Mouse (Mus musculus) spleen, adult 18-20 months (tissue): Measurements from ENCODE around the gene Gm9918.

ENCODE experiments used
- DNase-seq, 2 experiments: peaks; one replicate each; pipeline ENCODE4 v3.0.0; 2022; ENCODE audit warnings: mixed read lengths in 2 of 2

Gene Gm9918

DNA sequence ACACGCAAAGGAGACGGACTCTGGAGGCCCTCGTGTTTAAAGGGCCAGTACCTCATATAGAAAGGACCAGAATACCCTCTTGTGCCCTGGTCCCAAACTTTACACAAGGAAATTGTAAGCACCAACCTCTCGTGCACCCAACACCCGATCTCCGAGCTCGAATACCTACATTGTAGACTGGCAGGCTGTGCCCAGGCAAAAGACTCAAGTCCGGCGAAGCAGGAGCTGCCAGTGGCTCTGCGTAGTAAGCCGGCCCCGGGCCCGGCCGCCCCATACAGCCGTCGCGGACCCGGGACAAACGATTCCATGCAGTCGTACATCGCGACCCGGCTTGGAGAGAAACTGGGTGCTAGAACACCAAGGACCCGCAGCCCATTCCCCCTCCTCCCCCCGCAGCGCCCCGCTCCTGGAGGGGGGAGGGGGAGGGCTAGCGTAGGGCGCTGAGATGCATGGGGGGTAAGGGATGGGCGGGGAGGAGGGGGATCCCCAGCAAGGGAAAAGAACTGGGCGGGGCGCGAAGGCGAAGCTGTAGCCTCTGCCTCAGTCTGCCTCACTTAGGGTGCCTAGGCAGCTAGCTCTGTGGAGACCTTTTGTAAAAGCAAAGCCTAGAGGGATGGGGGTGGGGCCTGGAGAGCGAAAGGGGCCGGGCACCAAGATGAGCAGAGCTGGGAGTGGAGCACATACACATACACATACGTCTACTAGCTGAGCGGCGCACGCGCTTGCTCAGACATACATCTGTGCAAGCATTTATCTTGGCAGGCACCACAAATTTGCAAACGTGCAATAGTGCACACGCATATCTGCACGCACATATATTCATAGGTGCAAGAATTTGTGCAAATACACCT, 24.2 kb upstream of the Gm9918 start:
- DNase-seq: peak; percentile 57 to 63

DNA sequence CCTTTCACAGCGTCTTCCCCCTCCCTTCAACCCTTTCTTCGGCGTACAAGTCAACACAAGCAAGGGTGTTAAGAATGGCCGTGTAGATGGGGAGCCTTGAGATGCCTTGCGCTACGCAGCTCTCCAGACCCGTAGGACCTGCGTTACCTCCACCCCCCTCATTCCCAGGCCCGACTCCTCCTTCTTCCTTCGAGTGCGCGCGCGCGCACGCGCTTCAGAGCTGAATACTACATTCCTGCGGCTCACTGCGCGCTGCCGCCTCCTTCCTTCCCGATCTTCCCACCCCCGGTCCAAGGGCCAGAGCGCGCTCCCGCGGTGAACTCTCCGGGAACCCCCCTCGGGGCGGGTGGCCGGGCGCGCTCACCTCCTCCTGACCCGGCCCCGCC, 23.5 kb upstream of the Gm9918 start:
- peak; percentile 69 to 74 for DNase-seq

DNA sequence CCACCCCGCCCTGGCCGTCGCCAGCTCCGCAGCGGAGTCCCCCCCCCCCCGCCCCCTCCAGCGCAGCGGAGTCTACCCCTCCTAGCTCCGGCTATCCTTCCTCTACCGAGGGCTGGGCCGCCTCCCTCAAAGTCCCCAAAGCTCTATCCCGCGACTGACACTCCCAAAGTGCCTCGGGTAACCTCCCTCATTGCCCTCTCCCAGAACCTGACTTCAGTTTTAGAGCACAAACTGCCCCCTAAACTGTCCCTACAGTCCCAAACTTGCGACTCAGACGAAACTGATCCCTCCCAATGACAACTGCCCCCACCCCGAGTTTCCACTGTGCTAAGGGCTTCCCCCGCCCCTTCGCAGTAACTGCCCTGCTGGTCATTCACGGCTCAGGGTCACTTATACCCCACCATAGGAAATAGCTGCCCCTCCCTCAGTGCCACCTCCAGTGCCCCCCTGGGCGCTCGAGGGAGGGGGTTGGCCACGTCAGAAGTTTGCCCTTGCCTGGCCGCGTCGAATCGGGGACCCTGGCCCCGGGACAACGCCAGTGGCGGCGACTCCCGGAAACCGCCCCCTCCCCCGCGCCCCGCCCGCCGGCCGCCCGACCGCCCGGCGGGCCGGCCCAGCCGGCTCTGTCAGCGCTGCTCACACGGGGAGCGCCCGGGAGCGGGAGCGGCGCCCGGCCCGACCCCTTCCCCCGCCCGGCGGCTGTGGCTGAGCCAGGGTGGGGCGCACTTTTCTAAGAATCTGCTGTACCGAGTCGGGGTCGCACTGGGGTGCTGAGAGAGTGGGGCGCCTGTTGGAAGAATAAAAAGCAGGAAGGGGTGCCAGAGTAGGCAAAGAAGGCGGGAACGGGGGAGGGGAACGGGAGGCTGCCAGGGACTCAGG, 22.9 kb upstream of the Gm9918 start:
- peak; percentile 37 to 54 for DNase-seq

DNA sequence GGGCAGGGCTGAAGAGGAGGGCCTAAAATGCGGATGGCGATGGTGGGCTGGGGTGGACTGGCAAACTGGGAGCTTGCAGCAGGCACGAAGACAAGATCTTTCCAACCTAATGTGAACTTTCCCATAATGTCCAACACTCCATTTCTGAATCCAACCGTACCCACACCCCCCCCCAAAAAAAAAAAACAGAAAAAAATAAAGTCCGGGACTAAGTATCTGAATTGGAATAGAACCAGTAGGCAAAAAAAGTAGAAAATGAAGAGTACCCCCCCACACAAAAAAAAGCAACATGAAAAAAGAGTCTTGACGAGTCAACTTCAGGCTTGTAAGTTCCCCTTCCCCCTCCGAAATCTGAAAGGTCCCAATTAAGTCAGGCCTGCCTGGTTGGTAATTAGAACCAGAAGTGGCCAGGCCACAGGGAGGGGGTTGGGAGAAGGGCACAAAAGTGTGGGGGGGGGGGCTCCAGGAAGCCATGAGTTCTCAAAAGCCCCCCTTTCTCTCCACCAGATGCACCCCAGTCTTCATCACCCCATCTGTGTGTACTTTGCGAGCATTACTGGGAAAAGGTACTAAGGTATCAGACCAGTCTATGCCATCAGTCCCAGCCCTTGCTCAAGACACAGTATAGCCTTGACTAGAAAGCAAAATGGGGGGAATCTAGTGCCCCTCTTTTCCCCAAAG, 22.1 kb upstream of the Gm9918 start:
- DNase-seq: no peak

DNA sequence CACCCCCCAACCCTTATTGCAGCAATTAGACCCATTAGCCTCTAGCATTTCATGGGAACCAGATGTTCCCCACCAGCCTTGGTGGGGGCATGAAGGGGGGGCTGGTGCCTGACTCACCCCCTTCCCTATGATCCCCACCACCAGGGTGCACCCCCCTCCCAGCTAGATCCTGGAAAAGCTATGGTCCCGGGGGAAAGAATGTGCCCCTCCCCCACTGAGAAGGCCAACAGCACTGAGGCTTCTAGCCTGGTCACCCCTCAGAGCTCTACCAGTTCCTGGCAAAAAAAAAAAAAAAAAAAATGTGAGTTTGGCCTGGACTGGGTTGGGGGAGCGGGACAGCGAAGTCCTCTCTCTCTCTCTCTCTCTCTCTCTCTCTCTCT, 21.6 kb upstream of the Gm9918 start:
- no peak for DNase-seq

DNA sequence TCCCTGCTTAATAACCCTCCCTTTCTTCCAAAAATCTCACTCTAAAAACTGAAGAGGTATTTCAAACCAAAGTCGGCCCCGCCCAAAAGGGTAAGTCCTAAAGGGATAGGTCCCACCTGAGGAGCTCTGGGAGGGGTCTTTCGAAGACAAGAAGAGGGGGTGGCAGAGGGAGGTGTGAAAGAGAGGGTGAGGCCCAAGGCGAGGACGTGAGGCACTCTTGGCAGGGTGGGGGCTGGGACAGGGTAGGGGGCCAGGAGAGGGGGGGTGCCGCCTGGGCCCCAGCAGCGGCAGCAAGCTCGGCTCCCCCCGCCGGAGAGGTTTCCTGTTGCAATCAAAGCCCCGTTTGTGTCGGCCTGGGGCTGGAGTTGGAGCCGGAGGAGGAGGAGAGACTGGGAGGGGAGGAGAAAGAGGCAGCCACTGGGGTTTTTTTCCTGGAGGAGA, 21.1 kb upstream of the Gm9918 start:
- DNase-seq: no peak

DNA sequence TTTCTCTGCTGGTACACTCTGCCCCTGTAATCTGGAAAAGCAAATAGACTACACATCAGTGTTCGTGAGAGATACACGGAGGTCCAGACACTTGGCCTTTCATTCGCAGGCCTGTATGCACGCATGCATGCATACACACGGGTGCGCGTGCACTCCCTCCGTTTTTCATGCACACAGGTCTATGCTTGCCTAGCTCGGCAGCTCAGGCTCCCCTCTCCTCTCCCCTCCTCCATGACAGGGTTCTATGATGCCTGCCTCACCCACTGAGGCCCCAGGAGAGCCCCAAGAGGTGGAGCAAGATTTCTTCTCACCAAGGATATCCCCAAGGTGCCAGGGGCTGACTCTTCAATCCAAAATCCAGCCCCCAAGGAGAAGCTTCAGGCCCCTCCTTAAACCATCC, 20.4 kb upstream of the Gm9918 start:
- no peak for DNase-seq

DNA sequence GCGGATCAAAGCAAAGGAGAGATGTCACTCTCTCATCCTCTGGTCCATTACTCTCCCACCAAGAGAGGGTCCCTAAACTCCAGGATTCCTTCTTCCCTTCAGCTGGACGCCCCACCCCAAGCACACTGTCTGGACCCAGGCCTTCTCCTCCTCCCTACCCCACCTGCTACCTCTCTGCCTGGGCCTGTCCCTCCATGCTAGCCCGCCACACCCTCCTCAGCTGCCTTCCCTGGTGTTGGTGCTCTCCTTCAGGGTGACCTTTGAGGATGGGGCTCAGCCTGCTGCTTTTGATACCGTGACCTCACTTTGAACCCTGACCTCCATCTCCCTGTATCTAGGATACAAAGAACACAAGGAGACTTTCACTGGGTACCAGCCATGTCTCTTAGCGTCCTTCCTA, 19.8 kb upstream of the Gm9918 start:
- no peak for DNase-seq

DNA sequence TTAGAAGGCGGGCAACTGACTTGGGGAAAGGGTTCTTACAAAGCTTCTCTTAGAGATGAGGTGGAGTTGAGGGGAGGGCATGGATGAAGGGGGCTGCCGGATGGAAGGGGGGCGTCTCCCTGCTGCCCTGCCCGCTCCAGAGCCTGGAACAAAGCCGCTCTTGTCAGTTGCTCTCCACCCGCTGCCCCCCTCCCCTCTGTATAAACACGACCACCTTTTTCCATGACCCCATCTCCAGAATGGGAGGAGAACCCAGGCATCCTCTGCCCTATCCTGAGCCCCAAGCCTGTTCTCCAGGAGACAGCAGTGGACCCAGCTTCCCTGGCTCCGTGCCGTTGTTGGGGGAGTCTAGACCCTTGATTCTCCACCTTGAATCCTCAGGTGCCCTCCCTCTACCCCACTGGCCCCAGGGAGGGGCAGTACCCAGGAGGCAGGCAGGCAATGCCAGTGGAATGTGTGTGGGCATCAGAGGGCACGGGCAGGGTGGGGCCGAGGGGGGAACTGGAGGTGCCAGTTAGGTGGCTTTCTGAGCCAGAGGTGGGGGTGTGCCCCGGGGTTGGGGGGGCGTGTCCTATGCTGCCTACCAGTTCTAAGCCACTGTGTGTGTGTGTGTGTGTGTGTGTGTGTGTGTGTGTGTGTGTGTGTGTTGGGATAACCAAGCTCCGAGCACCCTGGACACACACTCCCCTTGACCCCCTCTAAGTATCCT, 14.7 kb upstream of the Gm9918 start:
- no peak for DNase-seq

DNA sequence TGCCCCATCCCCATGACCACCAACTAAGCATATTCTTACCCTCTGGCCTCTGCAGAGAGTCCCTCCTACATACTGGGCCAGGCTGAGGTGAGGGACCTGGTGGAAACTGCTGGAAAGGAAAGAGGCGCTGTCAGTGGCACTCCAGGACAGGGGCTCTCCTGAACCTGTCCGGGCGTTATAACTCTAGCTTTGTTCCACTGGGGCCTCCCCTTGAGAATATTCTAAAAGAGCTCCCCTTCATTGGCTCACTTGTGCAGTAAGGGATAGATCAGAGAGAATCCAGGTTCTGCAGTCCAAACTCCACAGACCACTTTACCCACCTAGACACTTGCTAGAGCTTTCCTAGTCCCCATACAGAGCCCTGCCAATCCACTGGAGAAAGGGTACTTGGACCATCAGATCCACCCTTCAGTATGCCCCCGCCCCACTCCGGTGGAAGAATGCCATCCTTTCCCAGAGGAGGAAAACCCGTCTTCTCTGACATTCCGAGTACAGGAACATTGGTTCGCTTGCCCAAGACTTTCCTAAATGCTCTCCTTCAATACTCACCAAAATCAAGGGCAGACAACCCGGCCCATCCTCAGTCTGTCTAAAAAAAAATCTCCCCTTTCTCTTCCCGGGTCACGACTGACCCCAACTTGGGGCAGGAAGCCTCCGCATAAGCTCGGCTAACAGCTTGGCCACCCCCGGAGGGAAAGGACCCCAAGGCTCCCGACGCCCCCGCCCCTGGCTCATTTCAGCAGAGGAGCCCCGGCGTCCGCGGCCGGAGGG, 13.7 kb upstream of the Gm9918 start:
- no peak for DNase-seq

DNA sequence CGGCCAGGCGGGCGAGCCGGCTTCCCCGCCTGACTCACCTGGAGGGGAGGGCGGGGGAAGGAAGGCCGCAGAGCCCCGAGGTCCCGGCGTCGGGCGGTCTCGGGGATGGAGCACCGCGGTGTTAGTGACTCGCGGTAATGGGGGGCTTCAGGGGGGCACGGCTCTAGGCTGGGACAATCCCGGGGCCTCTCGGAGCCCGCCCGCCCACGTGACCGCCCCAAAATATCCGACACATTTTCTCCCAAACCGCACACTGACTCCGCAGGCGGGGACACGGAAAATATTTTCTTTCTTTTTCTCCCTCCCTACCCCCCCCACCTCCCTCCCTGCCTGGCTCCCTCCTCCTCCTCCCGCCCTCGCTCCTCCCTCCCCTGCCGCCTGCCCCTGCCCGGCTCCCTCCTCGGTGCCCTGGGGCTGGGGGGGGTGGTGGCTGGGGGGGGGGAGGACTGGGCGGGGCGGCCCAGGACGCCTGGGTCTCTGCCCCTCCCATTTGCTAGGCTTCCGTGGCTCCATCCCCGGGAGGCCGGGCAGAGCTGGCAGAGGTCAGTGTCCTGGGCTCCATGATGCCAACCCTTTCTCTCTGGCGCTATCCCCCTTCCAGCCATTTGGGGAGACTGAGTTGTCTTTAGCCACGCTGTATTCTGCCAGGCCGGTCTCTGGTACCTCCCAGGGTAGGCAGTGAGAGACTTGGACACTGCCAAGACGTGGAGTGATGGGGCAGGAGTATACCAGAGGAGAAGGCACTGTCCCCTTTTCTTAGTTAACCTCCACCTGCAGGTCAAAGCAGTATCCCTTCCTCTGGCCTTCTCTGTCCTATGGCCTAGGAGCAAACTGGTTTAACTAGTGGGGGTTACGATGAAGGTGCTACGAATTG, 12.9 kb upstream of the Gm9918 start, which contains the start of gene Rarg:
Gene Rarg (minus strand): TSS at position 316 of the 874 bp plus-strand sequence.
- DNase-seq: peak in 1 of 2 experiments; percentile 26

DNA sequence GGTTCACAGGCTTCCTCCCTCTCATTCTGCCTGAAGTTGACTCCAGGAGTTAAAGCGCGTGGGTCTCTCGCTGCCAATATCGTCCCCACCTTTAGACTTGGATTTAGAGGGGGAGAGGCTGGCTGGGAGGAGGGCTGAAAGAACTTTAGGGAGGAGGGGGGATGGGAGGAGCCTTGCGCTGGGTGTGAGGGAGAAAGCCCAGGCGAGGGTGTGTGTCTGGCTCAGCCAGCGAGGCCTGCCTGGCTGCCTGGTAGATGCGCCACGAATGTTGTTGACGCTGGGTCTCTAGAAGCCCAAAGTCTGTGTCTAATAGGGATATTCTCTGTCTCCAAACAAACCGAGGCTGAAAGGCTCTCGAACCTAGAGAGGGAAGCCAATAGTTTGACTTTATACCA, 12.3 kb upstream of the Gm9918 start:
- DNase-seq: no peak

DNA sequence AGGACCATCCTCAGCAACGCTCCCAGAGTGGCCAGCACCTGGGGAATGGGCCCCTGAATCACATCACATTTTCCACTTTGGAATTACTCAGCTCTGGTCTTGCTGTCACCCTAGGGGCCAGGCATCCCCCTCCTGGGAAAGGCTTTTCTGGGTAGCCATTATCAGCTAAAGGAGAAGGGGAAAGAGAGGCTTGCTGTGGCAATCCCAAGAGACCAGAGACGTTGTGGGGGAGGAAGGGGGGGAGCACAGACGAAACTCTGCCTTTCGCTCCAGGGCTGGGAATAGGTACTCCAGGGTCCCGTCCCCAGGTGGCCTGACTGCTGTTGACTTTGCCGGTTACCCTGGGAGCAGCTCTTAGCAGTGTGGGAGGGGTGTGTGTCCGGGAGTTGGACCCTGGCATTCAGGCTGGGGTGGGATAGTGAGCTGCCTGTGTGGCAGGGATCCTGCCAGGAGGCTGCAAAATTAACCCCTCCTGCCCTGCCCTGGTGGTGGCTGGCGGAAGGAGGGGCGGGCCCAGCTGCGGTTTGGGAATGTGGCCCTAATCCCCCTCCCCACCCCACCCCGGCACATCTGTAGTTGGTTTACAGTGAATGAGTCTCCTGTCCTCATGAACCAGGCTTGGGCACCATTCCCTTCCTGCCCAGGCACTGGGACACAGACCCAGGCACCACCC, 11.6 kb upstream of the Gm9918 start:
- DNase-seq: no peak

DNA sequence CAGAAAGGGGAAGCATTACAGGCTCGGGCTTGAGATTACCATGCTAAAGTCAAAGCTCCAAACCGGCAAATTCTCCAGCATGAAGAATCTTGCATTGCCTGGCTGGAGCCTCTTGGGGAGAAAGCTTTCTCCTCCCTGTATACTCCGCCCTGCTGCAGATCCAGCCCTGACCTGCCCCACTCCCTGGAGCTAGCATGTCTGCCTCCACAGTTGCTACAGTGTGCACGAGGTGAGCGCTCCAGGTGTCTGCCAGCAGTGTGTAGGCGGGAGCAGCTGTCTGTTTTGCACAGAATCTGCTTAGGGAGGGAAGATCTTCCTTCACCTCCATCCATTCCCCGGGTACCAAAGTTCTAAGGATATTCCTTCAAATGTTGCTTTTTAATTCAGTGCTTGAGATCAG, 7.8 kb upstream of the Gm9918 start:
- no peak for DNase-seq

DNA sequence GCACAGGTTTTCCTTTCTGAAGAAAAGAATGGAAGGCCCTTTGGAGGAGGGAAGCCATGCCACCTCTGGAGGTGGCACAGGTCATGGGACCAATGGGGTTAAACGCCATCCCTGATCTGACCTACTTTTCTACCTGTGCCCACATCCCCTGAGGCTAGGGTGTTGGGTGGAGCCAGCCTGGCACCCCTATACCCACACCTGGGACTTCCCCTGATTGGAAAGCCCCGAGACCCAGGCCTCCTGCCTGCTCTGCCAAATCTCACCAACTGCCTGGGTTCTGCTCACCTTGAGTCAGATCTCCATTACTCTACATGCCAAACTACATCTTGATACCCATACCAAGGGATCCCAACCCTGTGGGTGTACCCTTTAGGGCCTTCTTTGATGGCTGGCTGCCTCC, 7.3 kb upstream of the Gm9918 start:
- DNase-seq: no peak

DNA sequence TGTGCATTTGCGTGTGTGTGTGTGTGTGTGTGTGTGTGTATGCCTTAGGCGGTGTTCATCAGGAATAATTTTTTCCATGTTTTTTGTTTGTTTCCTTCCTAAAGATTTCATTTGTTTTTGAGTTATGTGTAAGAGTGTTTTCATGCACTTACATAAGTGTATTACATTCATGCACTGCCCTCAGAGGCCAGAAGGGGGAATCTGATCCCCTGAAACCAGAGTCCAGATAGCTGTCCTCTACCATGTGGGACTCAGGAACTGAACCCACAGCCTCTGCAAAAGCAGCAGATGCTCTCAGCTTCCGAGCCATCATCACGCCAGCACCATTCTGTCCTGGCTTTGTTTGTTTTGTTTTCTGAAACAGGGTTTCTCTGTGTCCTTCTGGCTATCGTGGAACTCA, 4.8 kb upstream of the Gm9918 start:
- no peak for DNase-seq

DNA sequence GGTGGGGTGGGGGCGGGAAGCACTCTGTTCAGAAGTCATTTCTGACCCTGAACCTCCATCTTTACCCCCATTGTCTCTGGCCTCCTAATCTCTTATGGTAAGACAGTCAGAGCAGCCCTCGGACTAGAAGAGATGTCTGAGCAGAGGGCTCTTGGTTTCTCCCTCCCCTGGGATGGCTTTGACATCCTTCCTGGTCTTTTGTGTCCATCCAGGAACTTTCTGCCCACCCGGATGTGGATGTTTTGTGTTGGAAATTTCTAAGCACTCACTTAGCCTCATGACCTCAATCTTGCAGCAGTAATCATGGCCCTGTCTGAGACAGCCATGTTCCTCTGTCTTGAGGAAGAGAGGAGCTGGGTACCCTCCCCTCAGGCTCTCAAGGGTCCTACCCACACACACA, 1.1 kb downstream of the Gm9918 start:
- DNase-seq: no peak

DNA sequence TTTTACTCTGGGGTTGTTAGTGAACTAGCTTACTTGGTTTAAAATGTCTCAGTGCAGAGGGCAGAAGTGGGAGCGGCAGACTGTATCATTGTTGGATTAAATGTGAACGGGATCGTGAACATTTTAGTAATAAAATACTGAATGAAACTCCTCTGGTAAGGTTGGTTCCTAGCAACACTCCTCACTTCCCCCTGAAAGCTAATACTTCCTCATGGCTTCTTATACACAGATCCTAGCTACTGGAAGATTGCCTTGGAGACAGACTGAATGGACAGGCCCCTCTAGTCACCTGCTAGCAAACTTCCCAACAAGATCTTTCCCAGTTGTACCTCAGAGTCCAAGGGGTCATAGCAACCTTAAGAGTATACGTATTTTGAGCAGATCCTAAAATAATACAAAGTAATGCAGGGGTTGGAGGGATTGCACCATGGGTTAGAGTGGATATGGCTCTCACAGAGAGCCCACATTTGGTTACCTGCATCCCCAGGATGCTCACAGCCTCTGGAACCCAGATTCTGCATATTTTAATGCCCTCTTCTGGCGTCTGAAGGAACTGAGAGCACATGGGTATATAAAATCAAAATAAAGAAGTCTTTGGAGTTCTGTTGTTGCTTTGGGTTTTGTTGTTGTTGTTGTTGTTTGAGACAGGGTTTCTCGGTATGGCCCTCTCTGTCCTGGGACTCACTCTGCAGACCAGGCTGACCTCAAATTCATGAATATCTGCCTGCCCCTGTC, 3.8 kb downstream of the Gm9918 start:
- DNase-seq: no peak

DNA sequence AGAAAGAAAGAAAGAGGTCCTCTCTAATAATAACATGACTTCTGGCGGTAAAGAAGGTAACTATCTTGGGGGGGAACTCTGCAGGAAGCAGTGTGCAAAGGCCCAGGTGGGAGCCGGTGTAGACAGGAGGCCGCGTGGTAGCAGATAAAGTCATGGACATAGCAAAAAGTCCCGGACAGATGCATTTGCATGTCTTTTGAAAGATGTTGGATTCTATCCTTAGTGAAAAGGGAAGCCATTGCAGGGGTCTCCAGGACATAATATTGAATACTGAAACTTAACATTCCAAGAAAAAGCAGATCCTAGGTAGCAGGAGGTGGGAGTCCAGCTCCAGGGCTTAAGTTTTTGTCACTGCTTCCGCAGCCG, 8.3 kb downstream of the Gm9918 start:
- no peak for DNase-seq
